In genomic region chr7:133555786-133556492, GRCm38 (mm10) we compare ENCODE assay signal across 11 mouse cellular contexts. TPM values are rescaled to one million over a fixed set of nuclear protein-coding genes. Genes with fewer than 3 reads are reported as not detected.
A peak's percentile ranks its signal among the peaks of the same experiment; 100 is the strongest.
DNase-seq lines count a peak whose midpoint lies in the region; ATAC-seq lines count a peak whose summit lies in the region.
"Had no signal": no experiment of that assay in that cellular context is flagged by ENCODE, and none has a peak within 500 bp of the region (broad histone marks: within the 10 kb centered on the region; RNA-seq: fewer than 3 reads in every experiment).

No protein-coding gene starts in this region.

- DNase-seq in hindbrain, embryonic 11.5 days (ENCODE audit: low spot score) = peak; percentile 45
- no peak for DNase-seq in hindbrain, embryonic 14.5 days (ENCODE audit: low spot score)
- DNase-seq in 416B (ENCODE audit: low read depth) = peak; percentile 3
- DNase-seq in ES-CJ7 (ENCODE audit: low read depth, low spot score) = peak; percentile 69
- no peak for DNase-seq in urinary bladder, adult 18-20 months (ENCODE audit: low spot score in 2 of 2)
- DNase-seq in urinary bladder, postnatal 25 days (ENCODE audit: low spot score) = no peak
- no peak for DNase-seq in gastrocnemius, postnatal 14 days
- DNase-seq: thymus, postnatal 36 days had no signal

- no peaks in the 10 kb centered on the region for H3K27me3 ChIP-seq in hindbrain, embryonic 11.5 days (ENCODE audit: control insufficient read depth, insufficient read depth, low read length)
- no peaks in the 10 kb centered on the region for H3K27me3 ChIP-seq in hindbrain, embryonic 14.5 days (ENCODE audit: control insufficient read depth, insufficient read depth, low read length)
- no peaks in the 10 kb centered on the region for H3K27me3 ChIP-seq in kidney, embryonic 14.5 days (ENCODE audit: control insufficient read depth, insufficient read depth, low read length)
- H3K27me3 ChIP-seq: heart, embryonic 13.5 days had no signal

- H3K36me3 ChIP-seq in hindbrain, embryonic 11.5 days (ENCODE audit: control insufficient read depth, insufficient read depth, low read length) = no peaks in the 10 kb centered on the region
- H3K36me3 ChIP-seq in hindbrain, embryonic 14.5 days (replicated peaks; ENCODE audit: control insufficient read depth, insufficient read depth) = no peaks in the 10 kb centered on the region
- H3K36me3 ChIP-seq in kidney, embryonic 14.5 days (ENCODE audit: control insufficient read depth, insufficient read depth, low read length) = no peaks in the 10 kb centered on the region
- H3K36me3 ChIP-seq: heart, embryonic 13.5 days had no signal

- no peak overlapping the region for H3K4me3 ChIP-seq in hindbrain, embryonic 11.5 days (ENCODE audit: low read depth, low read length)
- H3K4me3 ChIP-seq in hindbrain, embryonic 14.5 days (replicated peaks; ENCODE audit: low read length) = no peak overlapping the region
- H3K4me3 ChIP-seq in kidney, embryonic 14.5 days (ENCODE audit: low read length) = no peak overlapping the region
- H3K4me3 ChIP-seq: heart, embryonic 13.5 days had no signal

- H3K9me3 ChIP-seq in hindbrain, embryonic 11.5 days (ENCODE audit: control insufficient read depth, low read length) = no peaks in the 10 kb centered on the region
- no peaks in the 10 kb centered on the region for H3K9me3 ChIP-seq in hindbrain, embryonic 14.5 days (ENCODE audit: control insufficient read depth, low read length)
- no peaks in the 10 kb centered on the region for H3K9me3 ChIP-seq in kidney, embryonic 14.5 days (ENCODE audit: control insufficient read depth, low read length)
- H3K9me3 ChIP-seq: heart, embryonic 13.5 days had no signal

- ATAC-seq in hindbrain, embryonic 11.5 days (ENCODE audit: low FRiP score) = no peak
- ATAC-seq in hindbrain, embryonic 14.5 days (ENCODE audit: low FRiP score) = no peak
- no peak for ATAC-seq in kidney, embryonic 14.5 days (ENCODE audit: low FRiP score, low TSS enrichment)

- H3K4me2 ChIP-seq in hindbrain, embryonic 11.5 days (replicated peaks; ENCODE audit: low read depth, low read length) = no peak overlapping the region
- H3K4me2 ChIP-seq in hindbrain, embryonic 14.5 days (replicated peaks) = no peak overlapping the region
- H3K4me2 ChIP-seq in kidney, embryonic 14.5 days (replicated peaks; ENCODE audit: low read depth, low read length) = no peak overlapping the region
- H3K4me2 ChIP-seq: heart, embryonic 13.5 days had no signal

- intact Hi-C loops in gastrocnemius, postnatal 14 days (cut with DNase I; ENCODE audit: low total_unique reads) = no loop called here

- no peak overlapping the region for H3K27ac ChIP-seq in hindbrain, embryonic 11.5 days (ENCODE audit: low read depth, low read length)
- no peak overlapping the region for H3K27ac ChIP-seq in hindbrain, embryonic 14.5 days
- 0 out of 2 replicates have a peak overlapping the region, but pooled peaks have one; percentile 30 for H3K27ac ChIP-seq in kidney, embryonic 14.5 days (ENCODE audit: low read depth, low read length)
- H3K27ac ChIP-seq: heart, embryonic 13.5 days had no signal

- H3K9ac ChIP-seq in hindbrain, embryonic 11.5 days (ENCODE audit: low read depth, low read length) = no peak overlapping the region
- no peak overlapping the region for H3K9ac ChIP-seq in hindbrain, embryonic 14.5 days
- no peak overlapping the region for H3K9ac ChIP-seq in kidney, embryonic 14.5 days (ENCODE audit: low read depth, low read length)
- H3K9ac ChIP-seq: heart, embryonic 13.5 days had no signal

- 65% methylated on average over 8 of the region's 8 CpGs for WGBS in hindbrain, embryonic 11.5 days
- 76% methylated on average over 8 of the region's 8 CpGs for WGBS in hindbrain, embryonic 14.5 days
- 42% methylated on average over 8 of the region's 8 CpGs for WGBS in kidney, embryonic 14.5 days

- H3K4me1 ChIP-seq in hindbrain, embryonic 11.5 days (replicated peaks; ENCODE audit: control insufficient read depth, insufficient read depth, low read length) = no peaks in the 10 kb centered on the region
- no peaks in the 10 kb centered on the region for H3K4me1 ChIP-seq in hindbrain, embryonic 14.5 days (replicated peaks; ENCODE audit: control insufficient read depth, insufficient read depth, low read length)
- peaks cover 5% of the 10 kb centered on the region; the same call in 1 of the 2 replicates for H3K4me1 ChIP-seq in kidney, embryonic 14.5 days (ENCODE audit: control insufficient read depth, insufficient read depth, low read length)
- H3K4me1 ChIP-seq: heart, embryonic 13.5 days had no signal

RNA-seq across cellular contexts. Expression of gene Tex36, which starts 46.0 kb away (rescaled TPM):
- polyA plus RNA-seq in hindbrain, embryonic 11.5 days (2014; fragmentation: Nextera tagmentation; extraction: Ambion mirVana) = not detected in 2 replicates
- polyA plus RNA-seq in hindbrain, embryonic 14.5 days (2014; fragmentation: Nextera tagmentation; extraction: Ambion mirVana) = not detected in 2 replicates
- not detected in 2 replicates for polyA plus RNA-seq in kidney, embryonic 14.5 days (2014; fragmentation: Nextera tagmentation; extraction: Ambion mirVana)
- total RNA-seq in gastrocnemius, postnatal 14 days (2021) = not detected
- polyA plus RNA-seq: heart, embryonic 13.5 days; limb, embryonic 14.5 days had no signal

Comparison
In these comparisons a context has a peak if more than half of its experiments do, and no peak if none do; other contexts are left out.
1. DNase-seq: peak in hindbrain, embryonic 11.5 days (single experiment), 416B (single experiment) and ES-CJ7 (single experiment); none in hindbrain, embryonic 14.5 days (single experiment), urinary bladder, adult 18-20 months (0 of 2), urinary bladder, postnatal 25 days (single experiment) and gastrocnemius, postnatal 14 days (single experiment).